Mouse (Mus musculus): ENCODE measurements around the gene Foxe3. TPM values are rescaled to one million over a fixed set of nuclear protein-coding genes. Genes with fewer than 3 reads are reported as not detected.

Foxe3 gene
- total RNA-seq, 2 experiments from 2014 or later: not detected

DNA sequence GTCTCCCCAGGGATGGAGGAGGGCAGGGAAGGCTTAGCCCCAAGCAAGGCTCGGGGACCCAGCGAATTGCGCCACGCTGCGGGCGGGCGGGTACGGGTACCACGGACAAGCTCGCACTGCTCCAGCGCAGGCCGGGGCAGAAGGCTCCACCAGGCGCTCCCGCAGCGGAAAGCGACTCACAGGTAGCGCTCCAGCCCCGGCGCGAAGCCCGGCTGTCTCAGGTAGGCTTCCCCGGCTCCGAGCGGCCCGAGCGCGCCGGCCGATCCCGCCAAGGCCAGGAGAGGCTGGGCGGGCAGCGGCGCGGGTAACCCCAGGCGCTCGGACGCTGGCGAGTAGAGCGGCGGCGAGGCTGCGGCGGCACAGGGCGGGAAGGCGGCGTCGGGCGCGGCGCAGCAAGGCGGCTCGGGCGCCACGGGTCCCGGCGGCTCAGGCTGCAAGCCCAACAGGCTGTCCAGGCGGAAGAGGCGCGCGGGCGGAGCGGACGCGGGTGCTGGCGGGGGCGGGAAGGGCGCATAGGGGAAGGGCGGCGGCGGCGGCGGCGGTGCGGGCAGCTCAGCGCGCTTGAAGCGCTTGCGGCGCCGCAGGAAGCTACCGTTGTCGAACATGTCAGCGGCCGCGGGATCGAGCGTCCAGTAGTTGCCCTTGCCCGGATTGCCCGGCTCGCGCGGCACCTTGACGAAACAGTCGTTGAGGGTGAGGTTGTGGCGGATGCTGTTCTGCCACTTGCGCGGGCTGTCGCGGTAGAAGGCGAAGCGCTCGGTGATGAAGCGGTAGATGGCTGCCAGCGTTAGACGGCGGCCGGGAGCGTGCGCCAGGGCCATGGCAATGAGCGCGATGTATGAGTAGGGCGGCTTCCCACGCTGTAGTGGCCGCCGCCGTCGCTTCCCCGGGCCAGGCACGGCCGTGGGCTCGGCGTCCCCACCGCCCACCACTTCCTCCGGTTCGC lies 569 bp downstream of the Foxe3 start:
- ATAC-seq (replicated peaks; ENCODE audit: low FRiP score, poor library complexity, severe bottlenecking): no peak

DNA sequence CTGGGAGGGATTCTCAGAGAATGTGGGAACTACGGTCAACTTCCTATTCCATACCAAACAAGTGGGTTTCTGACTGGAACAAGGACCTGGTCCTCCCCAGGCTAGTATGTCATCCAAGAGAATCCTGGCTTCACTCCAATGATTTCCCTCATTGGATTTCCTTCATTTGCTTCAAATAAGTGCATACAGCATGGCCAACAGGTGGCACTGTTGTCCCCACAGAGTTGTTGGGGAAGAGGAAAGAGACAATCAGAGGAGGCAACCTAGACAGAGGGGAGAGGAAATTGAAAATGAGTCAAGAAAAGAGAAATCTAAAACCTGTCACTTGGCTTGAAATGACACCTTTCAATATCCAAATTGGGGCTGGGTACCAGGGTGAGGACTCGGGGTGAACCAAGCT lies 8.7 kb downstream of the Foxe3 start:
- ATAC-seq (replicated peaks; ENCODE audit: low FRiP score, poor library complexity, severe bottlenecking): 0 out of 2 replicates have a peak, but pooled peaks have one; percentile 46

DNA sequence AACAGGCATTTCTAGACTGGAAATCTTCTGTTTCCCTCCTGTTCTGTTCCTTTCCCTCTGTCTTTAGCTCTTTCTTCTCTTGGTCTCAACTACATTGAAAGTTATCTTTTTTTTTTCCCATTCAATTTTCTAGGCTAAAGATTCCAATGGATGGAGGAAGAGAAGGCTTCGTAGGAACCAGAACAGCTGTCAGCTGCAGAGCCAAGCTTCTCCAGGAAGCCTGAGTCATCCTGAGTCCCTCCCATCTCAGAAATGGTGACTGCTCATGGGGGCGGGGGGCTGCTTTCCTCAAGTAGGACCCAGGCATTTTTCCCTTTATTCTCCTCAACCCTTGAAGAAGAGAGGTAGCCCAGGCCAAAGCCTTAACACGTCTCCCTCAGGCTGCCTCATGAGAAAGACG lies 9.8 kb downstream of the Foxe3 start:
- ATAC-seq (replicated peaks; ENCODE audit: low FRiP score, poor library complexity, severe bottlenecking): no peak

DNA sequence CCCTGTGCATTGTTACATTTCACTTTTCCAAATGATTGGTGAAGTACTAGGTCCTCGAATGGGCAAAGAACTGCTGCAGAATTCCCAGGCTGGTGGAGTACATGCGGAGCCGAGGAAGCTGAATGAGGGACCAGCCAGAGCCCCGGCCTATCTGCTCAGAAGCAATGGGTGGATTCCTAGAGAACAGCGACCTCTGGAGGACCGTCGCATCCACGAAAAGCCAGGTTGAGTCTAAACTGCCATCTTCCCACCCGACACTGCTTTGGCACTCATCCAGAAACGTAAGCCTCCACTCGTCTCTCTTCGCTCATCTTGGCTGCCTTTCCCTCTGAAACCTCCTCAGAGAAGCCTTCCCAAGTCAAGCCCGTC lies 12.2 kb downstream of the Foxe3 start:
- ATAC-seq (replicated peaks; ENCODE audit: low FRiP score, poor library complexity, severe bottlenecking): no peak

DNA sequence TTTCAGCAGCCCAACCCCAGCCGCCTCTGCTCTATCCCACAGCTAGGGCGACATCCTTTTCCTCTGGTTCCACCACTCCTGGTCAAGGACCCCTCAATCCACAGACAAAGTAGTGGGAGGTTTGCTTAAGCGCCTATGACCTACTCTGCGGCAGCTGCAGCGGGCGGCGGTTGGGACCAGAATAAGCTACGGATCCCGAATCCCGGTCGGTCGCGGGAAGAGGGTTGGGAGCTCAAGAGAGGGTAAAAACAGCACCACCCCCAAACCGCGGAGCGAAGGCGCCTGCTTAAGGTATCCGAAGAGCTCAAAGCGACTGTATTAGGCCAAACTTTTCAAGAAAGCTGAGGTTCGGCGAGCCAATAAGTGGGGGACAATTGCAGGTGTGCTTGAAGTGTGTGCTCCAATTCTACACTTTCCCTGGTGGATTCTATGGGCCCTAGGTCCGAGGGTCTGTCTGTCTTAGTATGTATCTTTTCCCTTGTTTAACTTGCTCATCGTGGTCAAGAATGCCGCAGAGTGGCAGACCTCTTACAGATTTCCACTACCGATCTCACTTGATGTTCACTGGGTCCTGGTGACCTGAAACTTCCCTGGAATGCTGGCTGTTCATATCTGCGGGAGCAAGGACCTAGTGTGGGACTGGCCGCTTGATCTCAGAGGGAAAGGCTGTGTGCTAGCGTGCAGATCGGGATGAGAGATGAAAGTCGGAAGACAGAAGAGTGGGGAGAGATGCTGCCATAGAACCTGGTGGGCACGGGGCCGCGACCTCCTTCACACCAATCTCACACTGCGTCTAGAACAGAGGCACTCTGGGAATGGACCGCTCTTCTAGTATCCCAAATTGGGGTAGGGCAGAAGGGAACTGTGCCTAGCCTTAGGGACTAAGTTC lies 12.9 kb downstream of the Foxe3 start:
- no peak for ATAC-seq (replicated peaks; ENCODE audit: low FRiP score, poor library complexity, severe bottlenecking)

DNA sequence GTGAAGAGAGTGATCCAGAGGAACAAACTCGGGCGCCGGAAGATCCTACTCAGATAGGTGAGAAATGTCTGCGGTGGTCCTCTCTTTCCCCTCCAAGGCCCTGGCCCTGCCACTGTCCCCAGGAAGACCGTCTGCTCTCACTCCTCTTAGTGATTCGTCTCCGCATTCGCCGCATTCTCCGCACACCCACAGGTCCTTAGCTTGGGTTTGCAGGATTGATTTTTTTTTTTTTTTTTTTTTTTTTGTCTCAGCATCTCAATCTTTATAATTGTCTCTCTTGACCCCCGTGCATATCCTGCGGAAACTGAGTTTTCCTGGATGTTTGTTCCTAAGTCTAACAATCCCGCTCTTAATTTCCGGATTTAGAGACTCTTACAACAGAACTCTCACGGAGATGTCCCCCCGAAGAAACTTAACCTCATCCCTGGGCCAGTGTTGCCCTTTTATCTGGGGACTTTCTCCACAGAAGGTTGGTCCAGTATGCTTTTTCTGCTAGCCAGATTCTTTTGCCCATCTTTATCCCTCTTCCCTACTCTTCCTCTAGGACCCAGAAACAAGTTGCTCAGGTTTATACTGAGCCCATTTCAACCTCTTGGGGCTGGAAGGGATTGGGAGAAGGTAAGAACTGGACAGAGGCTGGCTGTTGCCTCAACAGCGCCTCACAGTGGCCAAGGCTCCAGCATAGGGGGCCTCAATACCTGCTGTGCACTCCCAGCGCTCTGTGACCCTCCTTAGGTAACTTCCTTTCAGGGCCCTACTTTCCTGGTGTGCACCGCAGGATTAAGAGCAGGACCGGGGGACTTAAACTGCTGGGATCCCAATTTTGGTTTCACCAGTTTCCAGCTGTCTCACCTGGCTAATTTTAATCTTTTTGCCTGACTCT lies 16.0 kb downstream of the Foxe3 start:
- ATAC-seq (replicated peaks; ENCODE audit: low FRiP score, poor library complexity, severe bottlenecking): peak; percentile 71

DNA sequence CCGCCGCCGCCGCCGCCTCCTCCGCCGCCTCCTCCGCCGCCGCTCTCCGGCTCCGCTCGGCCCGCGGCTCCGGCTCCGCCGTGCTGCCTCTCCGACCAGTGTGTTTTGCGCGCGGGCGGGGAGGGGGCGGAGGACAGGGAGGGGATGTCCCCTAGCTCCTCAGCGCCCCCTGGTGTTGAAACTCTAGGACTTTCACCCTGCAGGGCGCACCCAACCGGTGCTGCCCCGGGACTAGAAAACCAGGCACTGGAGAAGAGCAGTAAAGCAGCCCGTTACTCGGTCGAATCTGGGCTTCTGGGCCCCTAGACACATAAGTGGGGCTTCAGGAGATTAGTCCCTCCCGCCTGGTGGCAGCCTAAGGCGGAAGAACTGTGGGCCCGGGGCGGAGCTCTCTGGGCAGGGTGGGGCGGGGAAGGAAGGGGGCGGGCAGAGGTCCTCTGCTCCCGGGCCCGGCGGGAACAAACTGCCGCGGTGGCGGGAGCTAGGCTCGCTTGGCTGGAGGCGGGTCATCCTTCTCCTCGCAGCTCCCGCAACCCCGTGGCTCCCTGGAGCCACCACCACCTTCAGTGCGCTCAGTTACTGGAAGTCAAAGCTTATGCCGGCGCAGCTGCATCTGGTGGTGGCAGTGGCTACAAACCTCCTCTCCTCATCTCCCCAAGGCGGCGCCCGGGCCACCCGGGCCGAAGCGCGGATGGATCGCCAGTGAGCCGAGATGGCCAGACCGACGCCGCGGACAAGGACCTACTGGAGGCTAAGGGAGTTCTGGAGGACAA lies 16.8 kb downstream of the Foxe3 start, which contains the start of gene Foxd2:
Gene Foxd2 (minus strand): TSS at position 45 of the 773 bp plus-strand sequence.
- peak; percentile 86 for ATAC-seq (replicated peaks; ENCODE audit: low FRiP score, poor library complexity, severe bottlenecking)

DNA sequence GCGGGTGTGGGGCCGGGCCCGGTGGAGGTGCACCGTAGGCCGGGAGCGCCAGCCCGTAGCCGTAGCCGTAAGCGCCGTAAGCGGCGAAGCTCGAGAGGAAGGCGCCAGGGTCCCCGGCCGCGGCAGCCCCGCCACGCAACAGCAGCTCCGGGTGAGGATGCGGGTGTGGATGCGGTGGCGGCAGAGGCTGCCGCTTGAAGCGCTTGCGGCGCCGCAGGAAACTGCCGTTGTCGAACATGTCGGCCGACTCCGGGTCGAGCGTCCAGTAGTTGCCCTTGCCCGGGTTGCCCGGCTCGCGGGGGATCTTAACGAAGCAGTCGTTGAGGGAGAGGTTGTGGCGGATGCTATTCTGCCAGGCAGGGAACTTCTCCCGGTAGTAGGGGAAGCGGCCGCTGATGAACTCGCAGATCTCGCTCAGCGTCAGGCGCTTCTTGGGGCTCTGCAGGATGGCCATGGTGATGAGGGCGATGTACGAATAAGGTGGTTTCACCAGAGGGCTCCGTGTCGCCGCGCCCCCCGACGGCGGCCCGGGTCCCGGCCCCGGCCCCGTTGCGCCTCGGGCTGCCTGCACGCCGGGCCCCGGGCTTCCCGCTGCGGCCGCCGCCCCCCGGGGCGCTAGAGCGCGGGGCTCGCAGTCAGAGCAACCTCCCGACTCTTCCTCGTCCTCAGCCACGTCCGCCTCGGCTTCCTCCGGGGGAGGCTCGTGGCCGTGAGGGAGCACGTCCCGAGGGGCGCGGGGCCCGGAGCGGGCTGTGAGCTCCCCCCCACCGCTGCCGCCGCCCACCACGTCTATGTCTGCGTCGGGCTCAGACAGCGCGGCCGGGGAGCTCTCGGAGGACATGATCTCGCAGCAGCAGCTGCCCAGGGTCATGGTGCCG lies 17.6 kb downstream of the Foxe3 start:
- ATAC-seq (replicated peaks; ENCODE audit: low FRiP score, poor library complexity, severe bottlenecking): no peak

DNA sequence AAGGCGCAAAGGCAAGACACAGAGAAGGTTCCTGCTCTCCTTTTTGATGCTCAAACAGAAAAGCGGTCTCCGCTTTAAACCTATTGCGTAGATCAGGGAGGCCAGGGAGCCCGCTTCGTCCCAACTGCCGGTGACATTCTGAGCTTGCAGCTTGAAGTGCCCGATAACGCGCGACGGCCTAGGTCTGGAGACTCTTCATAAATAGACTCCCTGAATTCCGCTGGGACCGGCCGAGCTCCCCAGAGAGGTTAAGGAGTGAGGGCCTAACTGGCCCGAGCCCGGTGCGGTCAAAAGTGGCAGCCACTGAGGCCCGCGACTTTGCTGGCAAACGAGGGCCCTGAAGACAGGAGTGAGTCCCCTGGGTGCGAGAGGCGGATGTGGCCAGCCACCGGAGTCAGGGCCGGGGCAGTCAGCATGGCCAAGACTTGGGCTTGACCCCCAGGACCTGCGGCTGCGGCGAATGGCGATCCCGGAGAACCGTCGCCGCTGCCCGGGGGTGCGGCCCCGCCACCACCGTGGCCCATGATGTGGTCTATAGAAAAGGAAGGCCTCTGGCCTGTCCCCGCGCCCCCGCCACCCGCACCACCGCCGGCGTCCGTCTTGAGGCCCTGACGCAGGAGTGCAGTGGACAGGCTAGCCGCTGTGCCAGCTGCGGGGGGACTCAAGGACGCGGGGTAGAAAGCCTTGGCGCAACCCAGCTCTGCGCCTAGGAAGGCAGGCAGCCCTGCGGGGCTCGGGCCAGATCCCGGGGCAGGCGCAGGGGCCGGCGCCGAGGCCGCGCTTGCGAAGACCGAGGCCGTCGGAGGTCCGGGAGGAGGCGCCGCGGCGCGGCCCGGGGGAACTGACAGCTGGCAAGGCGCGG lies 18.5 kb downstream of the Foxe3 start:
- no peak for ATAC-seq (replicated peaks; ENCODE audit: low FRiP score, poor library complexity, severe bottlenecking)

DNA sequence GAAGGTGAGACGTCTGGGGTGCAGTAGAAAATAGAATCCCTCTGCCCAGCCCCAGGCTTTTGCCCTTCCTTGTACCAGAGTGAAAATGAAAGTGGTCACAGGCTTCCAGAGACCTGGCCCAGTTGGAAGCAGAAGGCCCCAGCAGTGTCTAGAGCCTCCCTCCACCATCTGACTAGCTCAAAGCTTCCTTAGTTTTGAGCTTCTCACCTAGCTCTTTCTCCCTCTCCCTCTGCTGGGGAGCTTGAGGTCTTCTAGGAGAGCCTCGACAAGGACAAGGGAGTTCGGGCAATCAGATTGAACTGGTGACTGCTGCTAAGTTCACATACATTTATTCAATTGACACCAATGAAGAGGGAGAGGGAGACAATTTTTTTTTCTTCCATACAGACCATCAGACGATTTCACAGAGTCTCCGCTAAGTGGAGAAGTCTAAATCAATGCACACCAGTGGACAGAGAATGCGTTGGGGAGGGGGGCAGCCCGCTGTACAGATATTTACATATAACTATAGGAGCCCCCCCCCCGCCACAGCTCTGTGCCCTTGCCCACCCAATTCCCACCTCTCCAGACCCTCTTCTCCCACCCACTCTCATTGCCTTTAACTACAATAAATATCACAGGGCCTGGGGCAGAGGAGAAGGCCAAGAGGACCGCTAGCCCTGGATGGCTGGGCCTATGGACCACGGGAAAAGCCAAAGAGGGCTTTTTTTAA lies 19.7 kb downstream of the Foxe3 start:
- no peak for ATAC-seq (replicated peaks; ENCODE audit: low FRiP score, poor library complexity, severe bottlenecking)

DNA sequence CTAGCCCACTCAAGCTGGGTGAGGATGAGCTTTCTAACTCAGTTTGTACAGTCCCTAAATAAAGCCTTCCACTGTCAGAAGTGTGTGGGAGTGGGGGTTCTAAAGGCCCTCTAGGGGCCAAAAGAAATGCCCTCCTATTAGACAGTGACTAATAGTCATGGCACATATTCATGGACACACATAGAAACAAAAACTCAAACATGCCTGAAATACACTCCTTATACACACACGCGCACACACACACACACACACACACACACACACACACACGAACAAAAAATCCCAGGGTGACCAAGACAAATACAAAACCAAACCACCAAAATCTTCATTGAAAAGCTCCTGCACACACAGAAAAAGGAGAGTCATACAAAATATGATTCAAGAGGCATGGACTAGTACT lies 20.3 kb downstream of the Foxe3 start:
- no peak for ATAC-seq (replicated peaks; ENCODE audit: low FRiP score, poor library complexity, severe bottlenecking)

DNA sequence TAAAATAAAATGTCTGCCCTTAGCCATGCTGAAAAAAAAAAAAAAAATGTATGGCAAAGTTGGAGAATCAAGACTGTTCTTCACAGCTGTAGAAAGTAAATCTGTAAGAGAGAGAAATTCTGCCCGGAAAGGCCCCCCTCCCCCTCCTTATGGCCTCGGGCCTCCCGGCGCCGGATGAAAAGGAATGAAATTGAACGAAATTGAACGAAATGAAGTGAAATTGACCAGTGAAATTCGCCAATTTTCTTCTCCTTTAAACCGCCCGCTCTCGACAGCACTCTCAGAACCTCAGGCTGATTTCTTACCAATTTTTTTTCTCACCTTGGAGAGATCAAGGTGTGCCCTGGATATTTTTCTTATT lies 22.4 kb downstream of the Foxe3 start:
- no peak for ATAC-seq (replicated peaks; ENCODE audit: low FRiP score, poor library complexity, severe bottlenecking)

DNA sequence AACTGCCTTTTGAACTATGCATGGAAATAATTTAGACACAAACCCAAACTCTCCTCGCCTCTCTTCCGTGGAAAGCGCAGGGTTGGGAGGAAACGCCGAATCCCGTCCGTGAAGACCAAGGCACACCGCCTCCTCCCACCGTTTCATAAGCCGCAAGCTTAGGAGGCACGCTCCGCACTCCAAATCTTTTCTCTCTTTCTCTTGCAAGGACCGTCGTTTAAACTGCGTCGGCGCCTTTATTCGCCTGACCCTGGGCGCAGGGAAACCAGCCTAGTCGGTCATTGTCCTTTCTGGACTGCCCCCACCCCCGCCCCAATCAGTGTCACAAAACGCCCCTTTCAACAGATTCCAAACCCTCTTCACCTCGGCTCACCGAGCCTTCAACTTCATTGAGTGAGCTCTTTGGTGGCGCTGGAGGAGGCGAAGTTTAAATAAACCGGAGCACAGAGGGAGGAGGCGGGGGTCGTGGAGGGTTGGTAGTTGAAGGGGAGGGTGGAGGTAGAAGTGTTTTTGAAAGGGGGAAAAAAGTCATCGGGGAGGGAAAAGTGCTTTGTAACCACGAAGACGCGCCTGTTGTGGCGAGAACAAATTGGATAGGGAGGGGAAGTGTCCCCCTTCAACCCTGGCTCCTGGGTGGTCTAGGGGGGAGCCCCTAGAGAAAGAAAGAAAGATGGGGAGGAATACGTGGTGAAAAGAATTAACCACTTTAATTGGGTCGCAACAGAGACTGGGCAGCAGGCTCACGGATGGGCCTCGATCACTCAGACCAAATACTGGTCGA lies 23.0 kb downstream of the Foxe3 start:
- no peak for ATAC-seq (replicated peaks; ENCODE audit: low FRiP score, poor library complexity, severe bottlenecking)

DNA sequence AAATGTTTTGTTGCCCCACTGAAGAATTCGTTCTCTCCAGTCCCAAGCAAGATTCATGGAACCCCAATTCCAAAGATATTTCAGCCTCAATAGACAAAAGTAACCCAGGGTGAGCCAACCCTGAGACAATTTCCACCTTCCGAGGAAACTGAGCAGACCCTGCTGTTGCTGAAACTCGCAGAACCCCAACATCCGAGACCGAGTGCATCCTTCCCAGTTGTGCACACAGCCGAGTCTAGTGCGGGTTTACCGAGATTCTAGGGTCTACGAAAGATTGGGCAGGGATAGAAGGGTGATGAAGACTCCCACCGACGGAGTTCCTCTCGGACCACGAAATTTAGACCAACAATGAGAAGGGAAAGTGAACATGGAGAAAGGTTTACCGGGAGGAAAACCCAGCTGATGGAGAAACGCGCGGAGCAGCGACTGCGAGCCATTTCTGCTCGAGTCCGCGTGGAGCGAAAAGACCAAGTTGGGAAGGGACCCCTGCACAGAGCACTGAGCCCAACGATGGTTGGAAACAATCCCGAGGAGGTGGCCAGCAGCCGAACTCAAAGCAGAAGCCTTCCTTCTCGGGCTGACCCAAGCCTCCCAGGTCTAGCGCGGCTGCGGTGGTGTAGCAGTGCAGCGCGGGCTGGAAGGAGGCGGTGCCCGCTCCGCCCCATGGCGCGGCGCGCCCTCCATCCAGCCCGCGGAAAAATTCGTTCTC lies 24.0 kb downstream of the Foxe3 start:
- ATAC-seq (replicated peaks; ENCODE audit: low FRiP score, poor library complexity, severe bottlenecking): no peak

Measured in erythroid progenitor cell, adult 5-6 weeks (primary cell).